In the genomic region with DNA sequence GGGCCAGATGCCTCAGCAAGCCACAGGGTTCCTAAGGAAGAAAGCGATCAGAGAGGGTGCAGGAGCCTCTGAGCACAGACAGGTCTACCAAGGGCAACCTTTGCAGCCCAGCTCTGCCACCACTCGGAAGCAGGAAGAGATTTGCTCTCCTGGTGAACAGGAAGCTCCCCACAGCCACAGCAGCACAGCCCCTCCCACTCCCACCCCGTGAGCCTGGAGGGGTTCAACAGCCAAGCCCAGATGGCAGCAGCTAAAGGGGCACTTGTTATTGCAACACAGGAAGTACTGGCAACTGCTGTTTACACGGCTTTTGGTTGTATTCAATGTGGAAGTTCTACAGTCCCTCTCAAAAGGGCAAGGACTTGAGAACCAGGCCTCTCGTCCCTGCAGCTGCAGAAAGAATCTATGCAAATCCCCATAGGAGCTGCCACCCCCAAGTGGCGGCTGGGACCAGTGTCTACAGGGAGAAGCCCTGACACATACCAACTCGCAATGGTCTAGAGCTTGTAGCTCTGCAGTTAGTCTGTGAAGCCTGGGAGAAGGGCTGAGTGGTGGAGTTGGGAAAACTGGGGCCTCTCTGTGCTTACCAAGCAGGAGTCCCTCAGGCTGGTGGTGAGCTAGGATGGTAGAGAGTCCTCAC, we compare ENCODE assay signal across 8 mouse cellular contexts. TPM values are rescaled to one million over a fixed set of nuclear protein-coding genes. Genes with fewer than 3 reads are reported as not detected.
A peak's percentile ranks its signal among the peaks of the same experiment; 100 is the strongest.
DNase-seq lines count a peak whose midpoint lies in the region; ATAC-seq and TF ChIP-seq lines count a peak whose summit lies in the region.

No protein-coding gene starts in this region.

- no peaks in the 10 kb centered on the region for H3K36me3 ChIP-seq in embryonic facial prominence, embryonic 14.5 days (ENCODE audit: control insufficient read depth, insufficient read depth, low read length)

- H3K27ac ChIP-seq in embryonic facial prominence, embryonic 14.5 days (replicated peaks; ENCODE audit: low read depth, low read length), result peak overlapping the region; percentile 58
- peak overlapping the region; percentile 51 for H3K27ac ChIP-seq in layer of hippocampus, adult 2 months

- peak; percentile 31; the same call in 1 of the 2 replicates for TF ChIP-seq CTCF in layer of hippocampus, adult 2 months (conservative IDR thresholded peaks at IDR 0.05)

- H3K4me1 ChIP-seq in embryonic facial prominence, embryonic 14.5 days (ENCODE audit: control insufficient read depth, insufficient read depth, low read length), result peaks cover 10% of the 10 kb centered on the region; the same call in 1 of the 2 replicates

- peak; percentile 44 for ATAC-seq in CD4-positive, CD25-positive, alpha-beta regulatory T cell, adult 4 months
- ATAC-seq in embryonic facial prominence, embryonic 14.5 days (ENCODE audit: low read depth), result 0 out of 2 replicates have a peak, but pooled peaks have one; percentile 27

- no peak overlapping the region for H3K9ac ChIP-seq in embryonic facial prominence, embryonic 14.5 days (ENCODE audit: low read depth, low read length)

- no peak overlapping the region for H3K4me2 ChIP-seq in embryonic facial prominence, embryonic 14.5 days (ENCODE audit: low read depth, low read length)

- H3K4me3 ChIP-seq in embryonic facial prominence, embryonic 14.5 days (ENCODE audit: low read depth, low read length), result no peak overlapping the region
- H3K4me3 ChIP-seq in layer of hippocampus, adult 2 months, result no peak overlapping the region

- no peaks in the 10 kb centered on the region for H3K9me3 ChIP-seq in embryonic facial prominence, embryonic 14.5 days (ENCODE audit: control insufficient read depth, low read length)

- WGBS in embryonic facial prominence, embryonic 14.5 days, result 37% methylated on average over 7 of the region's 7 CpGs

- H3K27me3 ChIP-seq in embryonic facial prominence, embryonic 14.5 days (replicated peaks; ENCODE audit: control insufficient read depth, insufficient read depth, low read length), result no peaks in the 10 kb centered on the region

- peak; percentile 63 for DNase-seq in gastrocnemius, postnatal 25 days
- DNase-seq in gastrocnemius, postnatal 10 days, result no peak
- DNase-seq in embryonic facial prominence, embryonic 14.5 days (ENCODE audit: low spot score), result peak; percentile 49
- DNase-seq in layer of hippocampus, adult 2 months (ENCODE audit: low spot score in 2 of 2), result peak in 1 of 2 experiments; percentile 16
- peak; percentile 87 for DNase-seq in lung, postnatal 36 days
- DNase-seq in thymus, postnatal 14 days, result peak; percentile 96
- no peak for DNase-seq in Muller cell, postnatal 12 days (ENCODE audit: inconsistent ontology term)

RNA-seq across cellular contexts. Expression of gene Lrrc8d, which starts 51.0 kb away (rescaled TPM):
- 1 to 10 TPM; 4.5 to 4.7 TPM for total RNA-seq in gastrocnemius, postnatal 25 days (2021)
- total RNA-seq in gastrocnemius, postnatal 10 days (2021), result 10 to 100 TPM; 10.8 to 11.1 TPM
- 10 to 100 TPM; 17.2 to 19.5 TPM for polyA plus RNA-seq in CD4-positive, CD25-positive, alpha-beta regulatory T cell, adult 4 months (2017; shearing (Covaris generic))
- 14.9 and 16.7 TPM in 2 replicates for polyA plus RNA-seq in embryonic facial prominence, embryonic 14.5 days (2014; fragmentation: Nextera tagmentation; extraction: Ambion mirVana)
- 10 to 100 TPM; 49.9 to 52.7 TPM for total RNA-seq in layer of hippocampus, adult 2 months (2021)

Comparison
In these comparisons a context has a peak if more than half of its experiments do, and no peak if none do; other contexts are left out.
1. DNase-seq: peak in gastrocnemius, postnatal 25 days (single experiment), embryonic facial prominence, embryonic 14.5 days (single experiment), lung, postnatal 36 days (single experiment) and thymus, postnatal 14 days (single experiment); none in gastrocnemius, postnatal 10 days (single experiment) and Muller cell, postnatal 12 days (single experiment).
2. RNA of gene Lrrc8d, which starts 51.0 kb away (total RNA-seq): 49.9 to 52.7 TPM in layer of hippocampus, adult 2 months; 10.8 to 11.1 TPM in gastrocnemius, postnatal 10 days and 4.5 to 4.7 TPM in gastrocnemius, postnatal 25 days; every median in the first group is over 4 times any median in the second.